Mouse (Mus musculus): ENCODE results near the gene Lrrc74a. TPM values are rescaled to one million over a fixed set of nuclear protein-coding genes. Genes with fewer than 3 reads are reported as not detected.
A peak's percentile ranks its signal among the peaks of the same experiment; 100 is the strongest.

The Lrrc74a gene
- polyA plus RNA-seq, 1 experiment from 2014 or later, result not detected

DNA sequence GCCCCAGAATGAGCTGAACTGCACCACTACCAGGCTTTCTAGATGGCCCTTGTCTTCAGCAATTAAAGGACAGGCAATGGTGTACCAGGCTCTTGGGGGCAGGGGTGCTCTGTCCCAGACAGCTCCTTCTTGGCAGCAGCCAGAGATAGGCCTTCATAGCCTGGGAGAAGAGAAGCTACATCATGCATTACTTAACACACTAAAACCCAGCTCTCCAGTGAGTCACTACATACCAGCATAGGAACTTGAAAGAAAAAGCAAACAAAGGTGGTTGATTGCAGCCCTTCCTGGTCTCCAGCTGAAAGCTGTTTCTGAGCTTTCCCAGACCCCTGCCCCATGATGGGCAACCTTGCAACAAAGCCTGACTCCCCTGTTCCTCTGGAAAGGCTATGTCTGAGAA is 35.6 kb upstream of the Lrrc74a start:
- Histone ChIP-seq H3K27me3 (replicated peaks) (no peaks in the 10 kb centered on the region), H3K27ac (no peak overlapping the region), H3K4me3 (no peak overlapping the region), H3K9me3 (no peaks in the 10 kb centered on the region), H3K4me1 (peaks cover 12% of the 10 kb centered on the region), H3K4me2 (no peak overlapping the region), H3K36me3 (replicated peaks) (peaks cover 18% of the 10 kb centered on the region), H3K9ac (no peak overlapping the region)
- no peak for ATAC-seq (replicated peaks)

- H3K9ac ChIP-seq, result no peak overlapping the region
Observed at GRCm38 (mm10) chr12:86699965-86700926, 33.9 kb upstream of the Lrrc74a start.

GRCm38 (mm10) chr12:86700927-86701310 is 33.2 kb upstream of the Lrrc74a start:
- 62% methylated on average over 4 of the region's 4 CpGs for WGBS
- Histone ChIP-seq H3K27ac (peak overlapping the region; percentile 35), H3K4me2 (no peak overlapping the region), H3K9ac (no peak overlapping the region), H3K4me1 (peaks cover 12% of the 10 kb centered on the region), H3K9me3 (no peaks in the 10 kb centered on the region), H3K4me3 (no peak overlapping the region), H3K36me3 (replicated peaks) (peaks cover 6% of the 10 kb centered on the region), H3K27me3 (replicated peaks) (no peaks in the 10 kb centered on the region)
- ATAC-seq (replicated peaks), result no peak

More at GRCm38 (mm10) chr12:86699965-86700926, 33.9 kb upstream of the Lrrc74a start:
- H3K4me3 ChIP-seq, result no peak overlapping the region
- peak; percentile 46; the same call in 1 of the 2 replicates for ATAC-seq (replicated peaks)
- peaks cover 12% of the 10 kb centered on the region for H3K4me1 ChIP-seq
- H3K9me3 ChIP-seq, result no peaks in the 10 kb centered on the region
- peaks cover 12% of the 10 kb centered on the region for H3K36me3 ChIP-seq (replicated peaks)
- no peak overlapping the region for H3K4me2 ChIP-seq
- WGBS, result 21% methylated on average over 19 of the region's 19 CpGs
- H3K27me3 ChIP-seq (replicated peaks), result no peaks in the 10 kb centered on the region
- H3K27ac ChIP-seq, result peak overlapping the region; percentile 35

DNA sequence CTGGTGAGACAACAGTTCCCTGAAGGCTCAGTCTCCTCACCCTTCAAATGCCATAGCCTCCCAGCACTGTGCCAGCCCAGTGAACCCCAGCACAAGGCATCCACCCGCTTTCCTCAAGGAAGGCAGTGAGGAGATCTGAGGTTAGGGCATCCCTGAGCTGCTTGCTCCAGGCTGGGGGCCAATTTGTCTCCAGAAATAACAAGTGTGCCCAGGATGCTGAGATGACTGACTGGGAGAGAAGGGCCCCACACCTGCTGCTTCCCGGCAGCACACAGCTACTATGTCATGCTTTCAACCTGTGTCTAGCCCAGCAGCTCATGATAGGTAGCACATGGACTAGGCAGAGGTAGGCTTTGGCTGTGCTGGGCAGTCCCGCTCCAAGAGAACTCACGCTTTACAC is 32.7 kb upstream of the Lrrc74a start:
- no peak overlapping the region for H3K27ac ChIP-seq
- no peaks in the 10 kb centered on the region for H3K27me3 ChIP-seq (replicated peaks)
- no peaks in the 10 kb centered on the region for H3K9me3 ChIP-seq
- no peak overlapping the region for H3K4me3 ChIP-seq
- no peaks in the 10 kb centered on the region for H3K36me3 ChIP-seq (replicated peaks)
- no peak for ATAC-seq (replicated peaks)
- no peak overlapping the region for H3K4me2 ChIP-seq
- no peak overlapping the region for H3K9ac ChIP-seq
- 94% methylated on average over 4 of the region's 4 CpGs for WGBS
- peaks cover 12% of the 10 kb centered on the region for H3K4me1 ChIP-seq

GRCm38 (mm10) chr12:86702690-86703089 is 31.5 kb upstream of the Lrrc74a start:
- 88% methylated on average over 3 of the region's 3 CpGs for WGBS
- Histone ChIP-seq H3K4me1 (peaks cover 12% of the 10 kb centered on the region), H3K9ac (no peak overlapping the region), H3K27ac (no peak overlapping the region), H3K4me2 (no peak overlapping the region), H3K27me3 (replicated peaks) (no peaks in the 10 kb centered on the region), H3K9me3 (no peaks in the 10 kb centered on the region), H3K36me3 (replicated peaks) (no peaks in the 10 kb centered on the region), H3K4me3 (no peak overlapping the region)
- ATAC-seq (replicated peaks), result no peak

- no peak overlapping the region for H3K27ac ChIP-seq
- H3K36me3 ChIP-seq (replicated peaks), result no peaks in the 10 kb centered on the region
- ATAC-seq (replicated peaks), result no peak
Observed at GRCm38 (mm10) chr12:86705843-86706242, 28.3 kb upstream of the Lrrc74a start.

GRCm38 (mm10) chr12:86714026-86714425 is 20.1 kb upstream of the Lrrc74a start:
- no peaks in the 10 kb centered on the region for H3K36me3 ChIP-seq (replicated peaks)
- H3K4me3 ChIP-seq, result no peak overlapping the region
- H3K4me1 ChIP-seq, result no peaks in the 10 kb centered on the region
- no peak overlapping the region for H3K9ac ChIP-seq
- no peaks in the 10 kb centered on the region for H3K27me3 ChIP-seq (replicated peaks)
- WGBS, result 78% methylated on average over 5 of the region's 5 CpGs
- no peak overlapping the region for H3K4me2 ChIP-seq
- H3K27ac ChIP-seq, result no peak overlapping the region
- H3K9me3 ChIP-seq, result no peaks in the 10 kb centered on the region
- no peak for ATAC-seq (replicated peaks)

More at GRCm38 (mm10) chr12:86705843-86706242, 28.3 kb upstream of the Lrrc74a start:
- no peaks in the 10 kb centered on the region; the same call in 1 of the 2 replicates for H3K4me1 ChIP-seq
- H3K27me3 ChIP-seq (replicated peaks), result no peaks in the 10 kb centered on the region
- 79% methylated on average over 5 of the region's 5 CpGs for WGBS
- H3K4me3 ChIP-seq, result no peak overlapping the region
- no peaks in the 10 kb centered on the region for H3K9me3 ChIP-seq
- H3K4me2 ChIP-seq, result no peak overlapping the region
- no peak overlapping the region for H3K9ac ChIP-seq

DNA sequence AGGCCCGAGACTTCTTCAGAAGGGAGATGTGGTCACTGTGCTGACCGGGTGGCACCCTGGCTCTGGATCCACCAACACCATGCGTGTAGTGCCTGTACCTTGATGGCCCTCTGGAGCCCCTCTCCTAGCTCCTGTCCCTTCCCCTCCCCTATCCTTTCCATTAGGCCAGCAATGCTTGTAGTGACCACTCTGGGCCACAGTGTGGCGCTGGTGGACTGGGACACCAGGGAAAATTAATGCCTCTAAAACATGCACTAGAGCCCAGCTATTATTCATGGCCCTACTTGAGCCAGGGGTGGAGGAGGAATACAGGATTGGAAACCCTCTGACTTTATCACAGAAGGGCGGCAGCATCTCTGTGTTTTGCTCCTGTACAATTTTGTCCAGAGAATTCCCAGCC is 18.8 kb upstream of the Lrrc74a start:
- Histone ChIP-seq H3K4me2 (no peak overlapping the region), H3K36me3 (replicated peaks) (no peaks in the 10 kb centered on the region), H3K9me3 (no peaks in the 10 kb centered on the region), H3K27ac (no peak overlapping the region), H3K4me3 (no peak overlapping the region), H3K4me1 (no peaks in the 10 kb centered on the region), H3K9ac (no peak overlapping the region), H3K27me3 (replicated peaks) (no peaks in the 10 kb centered on the region)
- 45% methylated on average over 5 of the region's 5 CpGs for WGBS
- no peak; the same call in 1 of the 2 replicates for ATAC-seq (replicated peaks)

GRCm38 (mm10) chr12:86716962-86717361 is 17.2 kb upstream of the Lrrc74a start:
- no peaks in the 10 kb centered on the region for H3K9me3 ChIP-seq
- H3K9ac ChIP-seq, result no peak overlapping the region
- no peaks in the 10 kb centered on the region for H3K4me1 ChIP-seq
- no peak overlapping the region for H3K4me2 ChIP-seq
- no peak overlapping the region for H3K27ac ChIP-seq
- no peaks in the 10 kb centered on the region for H3K27me3 ChIP-seq (replicated peaks)
- H3K36me3 ChIP-seq (replicated peaks), result no peaks in the 10 kb centered on the region
- no peak for ATAC-seq (replicated peaks)
- no peak overlapping the region for H3K4me3 ChIP-seq
- WGBS, result 92% methylated on average over 11 of the region's 11 CpGs

DNA sequence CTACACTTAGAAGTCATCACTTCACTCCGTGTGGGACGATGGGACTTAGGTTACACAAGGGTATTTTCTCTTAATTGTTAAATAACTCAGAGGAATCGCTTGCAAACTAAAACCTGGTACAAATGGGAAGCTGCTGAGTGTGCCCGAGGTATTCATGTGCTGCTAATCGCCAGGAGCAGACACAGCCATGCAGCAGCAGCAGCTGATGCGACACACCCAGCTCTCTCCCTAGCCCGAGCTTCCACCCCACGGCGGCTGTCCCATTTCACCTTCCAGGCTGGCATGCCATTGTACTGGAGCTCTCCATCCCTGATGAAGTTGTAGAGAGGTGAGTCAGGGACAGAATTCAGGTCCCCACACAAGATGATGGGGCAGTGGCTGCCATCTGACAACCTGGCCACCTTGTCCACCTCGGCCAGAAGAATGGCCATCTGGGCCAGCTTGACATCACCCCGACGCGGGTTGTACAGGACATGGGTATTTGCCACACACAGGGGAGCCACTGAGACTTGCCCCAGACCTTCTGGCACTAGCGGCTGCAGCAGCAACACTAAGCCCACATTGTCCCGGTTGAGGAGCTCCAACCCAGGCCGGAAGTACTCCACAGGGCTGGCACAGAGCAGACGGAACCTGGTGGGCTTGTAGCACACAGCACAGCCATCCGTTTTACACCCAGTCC is 14.1 kb upstream of the Lrrc74a start:
- H3K4me1 ChIP-seq, result peaks cover 4% of the 10 kb centered on the region
- 88% methylated on average over 18 of the region's 18 CpGs for WGBS
- no peaks in the 10 kb centered on the region for H3K36me3 ChIP-seq (replicated peaks)
- no peaks in the 10 kb centered on the region for H3K27me3 ChIP-seq (replicated peaks)
- no peak overlapping the region for H3K9ac ChIP-seq
- H3K4me3 ChIP-seq, result no peak overlapping the region
- no peak for ATAC-seq (replicated peaks)
- H3K4me2 ChIP-seq, result no peak overlapping the region
- H3K27ac ChIP-seq, result no peak overlapping the region
- H3K9me3 ChIP-seq, result no peaks in the 10 kb centered on the region

- H3K4me1 ChIP-seq, result peaks cover 10% of the 10 kb centered on the region
- no peak overlapping the region for H3K27ac ChIP-seq
- no peak overlapping the region for H3K9ac ChIP-seq
- no peaks in the 10 kb centered on the region for H3K27me3 ChIP-seq (replicated peaks)
- H3K4me3 ChIP-seq, result no peak overlapping the region
- 86% methylated on average over 5 of the region's 5 CpGs for WGBS
- no peaks in the 10 kb centered on the region for H3K36me3 ChIP-seq (replicated peaks)
- no peak overlapping the region for H3K4me2 ChIP-seq
- H3K9me3 ChIP-seq, result no peaks in the 10 kb centered on the region
- no peak for ATAC-seq (replicated peaks)
Observed at GRCm38 (mm10) chr12:86721453-86721852, 12.7 kb upstream of the Lrrc74a start.

DNA sequence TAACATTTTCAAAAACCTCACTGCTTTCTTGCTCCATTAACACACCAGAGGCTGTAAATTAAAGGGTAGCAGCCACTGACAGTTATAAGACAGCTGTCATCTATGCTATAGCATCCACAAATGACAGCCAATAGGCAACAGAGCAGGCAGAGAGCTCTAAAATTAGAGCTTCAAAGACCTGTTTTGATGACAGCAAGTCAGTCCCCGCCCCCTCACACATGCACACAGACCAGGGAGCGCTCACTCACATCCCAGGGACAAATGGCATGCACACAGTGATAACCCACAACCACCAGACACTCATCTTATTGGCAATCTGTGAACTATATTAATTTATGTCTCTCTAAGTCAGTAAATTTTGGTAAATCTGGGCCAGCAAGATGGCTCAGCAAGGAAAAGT is 9.9 kb upstream of the Lrrc74a start:
- 68% methylated on average over 2 of the region's 2 CpGs for WGBS
- no peaks in the 10 kb centered on the region for H3K27me3 ChIP-seq (replicated peaks)
- H3K9me3 ChIP-seq, result no peaks in the 10 kb centered on the region
- H3K4me3 ChIP-seq, result no peak overlapping the region
- no peak overlapping the region for H3K9ac ChIP-seq
- no peak overlapping the region for H3K27ac ChIP-seq
- no peak overlapping the region for H3K4me2 ChIP-seq
- peaks cover 10% of the 10 kb centered on the region for H3K4me1 ChIP-seq
- no peaks in the 10 kb centered on the region for H3K36me3 ChIP-seq (replicated peaks)
- ATAC-seq (replicated peaks), result no peak
